Mouse (Mus musculus) embryonic facial prominence, embryonic 12.5 days (tissue): ENCODE results near the gene C8b. TPM values are rescaled to one million over a fixed set of nuclear protein-coding genes. Genes with fewer than 3 reads are reported as not detected.

Experiments
- ATAC-seq: fragments of 200-750 bp; cut with Nextera tagmentation; 2 replicates; pipeline ENCODE4 v1.8.0; 2017; ENCODE audit not compliant: insufficient number of reproducible peaks, insufficient read depth, low FRiP score, low TSS enrichment
- H3K27ac ChIP-seq: fragments of 300-500 bp; sonication (generic); 2 replicates; pipeline ENCODE4 v1.5.1; 2016; ENCODE audit warnings: mild to moderate bottlenecking
- H3K27me3 ChIP-seq: fragments of 300-500 bp; sonication (generic); 2 replicates; pipeline ENCODE4 v1.6.1; 2016; ENCODE audit warnings: mild to moderate bottlenecking, moderate library complexity
- H3K36me3 ChIP-seq: fragments of 300-500 bp; sonication (generic); 2 replicates; pipeline ENCODE4 v1.6.1; 2016; ENCODE audit warnings: mild to moderate bottlenecking
- H3K4me1 ChIP-seq: fragments of 300-500 bp; sonication (generic); 2 replicates; pipeline ENCODE4 v1.6.1; 2016
- H3K4me2 ChIP-seq: fragments of 300-500 bp; sonication (generic); replicated peaks from 2 replicates; pipeline ENCODE4 v1.6.1; 2016; ENCODE audit warnings: mild to moderate bottlenecking, moderate library complexity
- H3K4me3 ChIP-seq: fragments of 300-500 bp; sonication (generic); 2 replicates; pipeline ENCODE4 v1.5.1; 2016; ENCODE audit warnings: mild to moderate bottlenecking
- H3K9ac ChIP-seq: fragments of 300-500 bp; sonication (generic); 2 replicates; pipeline ENCODE4 v1.6.1; 2016; ENCODE audit warnings: mild to moderate bottlenecking, moderate library complexity
- H3K9me3 ChIP-seq: fragments of 300-500 bp; sonication (generic); 2 replicates; pipeline ENCODE4 v1.6.1; 2016; ENCODE audit warnings: mild to moderate bottlenecking, moderate library complexity
- WGBS: fragments of 180-500 bp; shearing (Covaris S2); methylation state at CpG from one replicate; pipeline ENCODE4 v1.1.7; 2016; 5-methylcytosine and 5-hydroxymethylcytosine counted together
- polyA plus RNA-seq: library from polyadenylated mRNA; unstranded; fragments of >200 nt; fragmentation: Nextera tagmentation; extraction: Ambion mirVana; gene quantifications from 2 replicates; pipeline ENCODE4 v1.2.1, GENCODE M21; 2016

The C8b gene
- polyA plus RNA-seq, 1 experiment from 2014 or later: 0.15 TPM

- H3K9ac ChIP-seq: no peak overlapping the region
- H3K4me1 ChIP-seq: no peaks in the 10 kb centered on the region
- no peaks in the 10 kb centered on the region for H3K27me3 ChIP-seq
- WGBS: 79% methylated on average over 2 of the region's 2 CpGs
- H3K36me3 ChIP-seq: no peaks in the 10 kb centered on the region
- H3K27ac ChIP-seq: no peak overlapping the region
- no peak overlapping the region for H3K4me2 ChIP-seq
- H3K4me3 ChIP-seq: no peak overlapping the region
- no peaks in the 10 kb centered on the region for H3K9me3 ChIP-seq
- no peak for ATAC-seq
These were observed 47.5 kb downstream of the C8b start for GRCm38 (mm10) chr4:104813617-104814016.

GRCm38 (mm10) chr4:104816519-104817232 lies 50.6 kb downstream of the C8b start:
- H3K4me2 ChIP-seq: no peak overlapping the region
- H3K27ac ChIP-seq: no peak overlapping the region
- WGBS: 83% methylated on average over 4 of the region's 4 CpGs
- no peak for ATAC-seq
- no peaks in the 10 kb centered on the region for H3K36me3 ChIP-seq
- no peaks in the 10 kb centered on the region for H3K4me1 ChIP-seq
- H3K9ac ChIP-seq: no peak overlapping the region
- H3K27me3 ChIP-seq: no peaks in the 10 kb centered on the region
- no peaks in the 10 kb centered on the region for H3K9me3 ChIP-seq
- H3K4me3 ChIP-seq: no peak overlapping the region

GRCm38 (mm10) chr4:104817509-104817908 lies 51.4 kb downstream of the C8b start:
- no peak overlapping the region for H3K9ac ChIP-seq
- no peak overlapping the region for H3K4me2 ChIP-seq
- WGBS: 46% methylated on average over 2 of the region's 2 CpGs
- H3K27me3 ChIP-seq: no peaks in the 10 kb centered on the region
- H3K4me1 ChIP-seq: no peaks in the 10 kb centered on the region
- H3K4me3 ChIP-seq: no peak overlapping the region
- ATAC-seq: no peak
- H3K36me3 ChIP-seq: no peaks in the 10 kb centered on the region
- H3K9me3 ChIP-seq: no peaks in the 10 kb centered on the region
- no peak overlapping the region for H3K27ac ChIP-seq

- Histone ChIP-seq H3K27ac (no peak overlapping the region), H3K9ac (no peak overlapping the region), H3K4me2 (no peak overlapping the region), H3K27me3 (no peaks in the 10 kb centered on the region), H3K9me3 (no peaks in the 10 kb centered on the region), H3K4me1 (no peaks in the 10 kb centered on the region), H3K4me3 (no peak overlapping the region), H3K36me3 (no peaks in the 10 kb centered on the region)
- WGBS: 36% methylated on average over 4 of the region's 4 CpGs
- no peak for ATAC-seq
These were observed 52.9 kb downstream of the C8b start for GRCm38 (mm10) chr4:104818986-104819385.

- Histone ChIP-seq H3K27ac (no peak overlapping the region), H3K9me3 (no peaks in the 10 kb centered on the region), H3K27me3 (no peaks in the 10 kb centered on the region), H3K9ac (no peak overlapping the region), H3K4me3 (no peak overlapping the region), H3K4me1 (no peaks in the 10 kb centered on the region), H3K36me3 (no peaks in the 10 kb centered on the region), H3K4me2 (no peak overlapping the region)
- WGBS: 45% methylated on average over 4 of the region's 4 CpGs
- no peak for ATAC-seq
These were observed 53.8 kb downstream of the C8b start for GRCm38 (mm10) chr4:104819891-104820290.

- Histone ChIP-seq H3K27ac (no peak overlapping the region), H3K9me3 (no peaks in the 10 kb centered on the region), H3K4me1 (no peaks in the 10 kb centered on the region), H3K9ac (no peak overlapping the region), H3K36me3 (no peaks in the 10 kb centered on the region), H3K4me3 (no peak overlapping the region), H3K4me2 (no peak overlapping the region), H3K27me3 (no peaks in the 10 kb centered on the region)
- no peak for ATAC-seq
- WGBS: 61% methylated on average over 4 of the region's 4 CpGs
These were observed 57.5 kb downstream of the C8b start for GRCm38 (mm10) chr4:104823597-104824101.

GRCm38 (mm10) chr4:104824381-104825077 lies 58.4 kb downstream of the C8b start:
- Histone ChIP-seq H3K4me1 (no peaks in the 10 kb centered on the region), H3K9ac (no peak overlapping the region), H3K9me3 (no peaks in the 10 kb centered on the region), H3K27me3 (no peaks in the 10 kb centered on the region), H3K4me2 (no peak overlapping the region), H3K4me3 (no peak overlapping the region), H3K36me3 (no peaks in the 10 kb centered on the region), H3K27ac (no peak overlapping the region)
- no peak for ATAC-seq
- 72% methylated on average over 7 of the region's 7 CpGs for WGBS

GRCm38 (mm10) chr4:104828939-104829338 lies 62.8 kb downstream of the C8b start:
- H3K36me3 ChIP-seq: no peaks in the 10 kb centered on the region
- WGBS: 79% methylated on average over 5 of the region's 5 CpGs
- no peak overlapping the region for H3K9ac ChIP-seq
- no peak overlapping the region for H3K4me2 ChIP-seq
- H3K4me1 ChIP-seq: no peaks in the 10 kb centered on the region
- ATAC-seq: no peak
- H3K9me3 ChIP-seq: no peaks in the 10 kb centered on the region
- H3K27me3 ChIP-seq: no peaks in the 10 kb centered on the region
- no peak overlapping the region for H3K27ac ChIP-seq
- H3K4me3 ChIP-seq: no peak overlapping the region

GRCm38 (mm10) chr4:104835096-104835495 lies 69.0 kb downstream of the C8b start:
- Histone ChIP-seq H3K4me2 (no peak overlapping the region), H3K9ac (no peak overlapping the region), H3K27ac (no peak overlapping the region), H3K4me1 (no peaks in the 10 kb centered on the region), H3K4me3 (no peak overlapping the region), H3K36me3 (no peaks in the 10 kb centered on the region), H3K9me3 (no peaks in the 10 kb centered on the region), H3K27me3 (no peaks in the 10 kb centered on the region)
- no peak for ATAC-seq
- 31% methylated on average over 5 of the region's 5 CpGs for WGBS

GRCm38 (mm10) chr4:104838342-104838741 lies 72.2 kb downstream of the C8b start:
- Histone ChIP-seq H3K4me3 (no peak overlapping the region), H3K27ac (no peak overlapping the region), H3K27me3 (no peaks in the 10 kb centered on the region), H3K4me2 (no peak overlapping the region), H3K4me1 (no peaks in the 10 kb centered on the region), H3K9ac (no peak overlapping the region), H3K9me3 (no peaks in the 10 kb centered on the region), H3K36me3 (no peaks in the 10 kb centered on the region)
- no peak for ATAC-seq
- 87% methylated on average over 2 of the region's 2 CpGs for WGBS

- Histone ChIP-seq H3K27me3 (no peaks in the 10 kb centered on the region), H3K27ac (no peak overlapping the region), H3K36me3 (no peaks in the 10 kb centered on the region), H3K4me2 (no peak overlapping the region), H3K9me3 (no peaks in the 10 kb centered on the region), H3K4me3 (no peak overlapping the region), H3K9ac (no peak overlapping the region), H3K4me1 (no peaks in the 10 kb centered on the region)
- no peak for ATAC-seq
- 83% methylated on average over 5 of the region's 5 CpGs for WGBS
These were observed 76.1 kb downstream of the C8b start for GRCm38 (mm10) chr4:104842204-104842603.

GRCm38 (mm10) chr4:104843546-104843945 lies 77.4 kb downstream of the C8b start:
- H3K27ac ChIP-seq: no peak overlapping the region
- H3K4me3 ChIP-seq: no peak overlapping the region
- no peak for ATAC-seq
- no peaks in the 10 kb centered on the region for H3K27me3 ChIP-seq
- H3K9me3 ChIP-seq: no peaks in the 10 kb centered on the region
- H3K4me1 ChIP-seq: no peaks in the 10 kb centered on the region
- 33% methylated on average over 4 of the region's 4 CpGs for WGBS
- no peak overlapping the region for H3K4me2 ChIP-seq
- H3K9ac ChIP-seq: no peak overlapping the region
- H3K36me3 ChIP-seq: no peaks in the 10 kb centered on the region
